Mouse (Mus musculus): Measurements from ENCODE around the gene Nid1.
"Not testable (repeated sequence)": the region's sequence is repeated elsewhere in the genome, so short reads cannot be mapped to it uniquely, and the experiment has no call there.

Nid1 gene

GRCm38 (mm10) chr13:13453332-13453731, 16.0 kb downstream of the Nid1 start:
- not testable (repeated sequence) for DNase-seq (ENCODE audit: low read depth)

GRCm38 (mm10) chr13:13454249-13454648, 16.9 kb downstream of the Nid1 start:
- not testable (repeated sequence) for DNase-seq (ENCODE audit: low read depth)

GRCm38 (mm10) chr13:13455632-13456492, 18.5 kb downstream of the Nid1 start:
- not testable (repeated sequence) for DNase-seq (ENCODE audit: low read depth)

- DNase-seq (ENCODE audit: low read depth), result no peak
Observed at GRCm38 (mm10) chr13:13458138-13458737, 20.9 kb downstream of the Nid1 start.

GRCm38 (mm10) chr13:13460521-13461138, 23.3 kb downstream of the Nid1 start:
- DNase-seq (ENCODE audit: low read depth), result no peak

GRCm38 (mm10) chr13:13461446-13462192, 24.3 kb downstream of the Nid1 start:
- DNase-seq (ENCODE audit: low read depth), result no peak

- no peak for DNase-seq (ENCODE audit: low read depth)
Observed at GRCm38 (mm10) chr13:13463949-13464348, 26.6 kb downstream of the Nid1 start.

GRCm38 (mm10) chr13:13467249-13467648, 29.9 kb downstream of the Nid1 start:
- DNase-seq (ENCODE audit: low read depth), result not testable (repeated sequence)

GRCm38 (mm10) chr13:13468513-13468912, 31.2 kb downstream of the Nid1 start:
- DNase-seq (ENCODE audit: low read depth), result no peak

GRCm38 (mm10) chr13:13471334-13471757, 34.0 kb downstream of the Nid1 start:
- no peak for DNase-seq (ENCODE audit: low read depth)

- not testable (repeated sequence) for DNase-seq (ENCODE audit: low read depth)
Observed at GRCm38 (mm10) chr13:13474464-13474863, 37.1 kb downstream of the Nid1 start.

- no peak for DNase-seq (ENCODE audit: low read depth)
Observed at GRCm38 (mm10) chr13:13474991-13475390, 37.6 kb downstream of the Nid1 start.

GRCm38 (mm10) chr13:13476568-13476967, 39.2 kb downstream of the Nid1 start:
- DNase-seq (ENCODE audit: low read depth), result no peak

GRCm38 (mm10) chr13:13477046-13477445, 39.7 kb downstream of the Nid1 start:
- DNase-seq (ENCODE audit: low read depth), result no peak

GRCm38 (mm10) chr13:13479986-13480385, 42.6 kb downstream of the Nid1 start:
- DNase-seq (ENCODE audit: low read depth), result no peak

GRCm38 (mm10) chr13:13481033-13481432, 43.7 kb downstream of the Nid1 start:
- DNase-seq (ENCODE audit: low read depth), result no peak

GRCm38 (mm10) chr13:13481875-13482674, 44.7 kb downstream of the Nid1 start:
- no peak for DNase-seq (ENCODE audit: low read depth)

GRCm38 (mm10) chr13:13484351-13484751, 47.0 kb downstream of the Nid1 start:
- no peak for DNase-seq (ENCODE audit: low read depth)

GRCm38 (mm10) chr13:13484883-13485282, 47.5 kb downstream of the Nid1 start:
- no peak for DNase-seq (ENCODE audit: low read depth)

GRCm38 (mm10) chr13:13485682-13486081, 48.3 kb downstream of the Nid1 start:
- no peak for DNase-seq (ENCODE audit: low read depth)

GRCm38 (mm10) chr13:13487851-13488250, 50.5 kb downstream of the Nid1 start:
- DNase-seq (ENCODE audit: low read depth), result no peak
